Mouse (Mus musculus): ENCODE data around the gene 9430015G10Rik. TPM values are rescaled to one million over a fixed set of nuclear protein-coding genes. Genes with fewer than 3 reads are reported as not detected.

Gene 9430015G10Rik
- polyA plus RNA-seq, 1 experiment from 2014 or later: 40.2 TPM

DNA sequence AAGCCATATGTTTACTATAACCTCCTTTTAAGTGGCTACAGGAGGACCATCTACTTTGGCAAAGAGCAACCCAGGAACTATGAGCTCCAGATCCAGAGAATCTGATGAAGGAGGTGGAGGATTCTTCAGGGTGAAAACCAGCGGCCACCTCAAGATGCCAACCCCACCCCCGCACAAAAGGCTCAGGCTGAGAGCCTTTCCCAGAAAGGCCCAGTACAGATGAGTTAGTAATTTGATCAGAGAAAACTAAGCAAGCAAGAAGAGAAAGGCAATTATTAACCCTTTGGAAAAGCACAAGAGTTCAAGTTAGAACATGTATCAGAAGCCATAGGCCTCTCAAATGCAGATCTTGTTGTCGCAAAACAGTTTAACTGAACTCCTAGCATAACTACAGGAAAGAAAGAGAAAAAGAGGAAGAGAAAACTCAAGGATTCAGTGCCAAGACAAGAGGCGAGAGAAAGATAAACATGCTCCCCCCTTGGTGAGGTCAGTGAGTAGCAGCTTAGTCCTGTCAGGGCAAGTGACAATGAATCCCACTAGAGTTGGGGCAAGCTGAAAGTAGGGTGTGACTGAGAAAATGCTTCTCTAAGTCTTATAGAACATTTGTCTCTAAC, 27.1 kb upstream of the 9430015G10Rik start:
- H3K36me3 ChIP-seq: no peaks in the 10 kb centered on the region
- H3K27ac ChIP-seq (replicated peaks): no peak overlapping the region
- H3K4me3 ChIP-seq: no peak overlapping the region
- no peak for ATAC-seq (replicated peaks)
- peaks cover 6% of the 10 kb centered on the region for H3K4me1 ChIP-seq
- no peaks in the 10 kb centered on the region for H3K9me3 ChIP-seq
- H3K4me2 ChIP-seq (replicated peaks): no peak overlapping the region
- WGBS: 75% methylated on average over 4 of the region's 4 CpGs
- H3K9ac ChIP-seq (replicated peaks): no peak overlapping the region
- peaks cover 5% of the 10 kb centered on the region for H3K27me3 ChIP-seq

DNA sequence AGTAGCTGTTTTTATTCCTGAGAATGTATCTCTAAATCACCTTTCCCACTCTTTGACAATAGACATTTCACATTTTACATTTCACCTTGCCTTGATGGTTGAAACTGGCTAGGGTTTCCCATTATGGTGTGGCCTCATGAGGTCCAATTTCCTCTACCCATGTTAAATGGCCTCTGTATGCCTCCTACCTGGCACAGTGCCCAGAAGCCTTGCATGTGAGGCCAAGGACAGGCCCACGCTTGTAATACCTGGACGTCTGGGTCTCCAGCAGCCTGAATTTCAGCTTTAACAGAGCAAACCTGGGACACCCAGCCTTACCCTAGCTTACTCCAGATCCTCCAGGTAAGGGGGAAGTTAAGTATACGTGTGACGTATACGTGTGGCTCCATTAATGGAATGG, 26.4 kb upstream of the 9430015G10Rik start:
- Histone ChIP-seq H3K4me3 (no peak overlapping the region), H3K27ac (replicated peaks) (no peak overlapping the region), H3K36me3 (no peaks in the 10 kb centered on the region), H3K9me3 (no peaks in the 10 kb centered on the region), H3K9ac (replicated peaks) (no peak overlapping the region), H3K4me1 (no peaks in the 10 kb centered on the region), H3K27me3 (no peaks in the 10 kb centered on the region), H3K4me2 (replicated peaks) (no peak overlapping the region)
- WGBS: 68% methylated on average over 5 of the region's 5 CpGs
- ATAC-seq (replicated peaks): no peak

DNA sequence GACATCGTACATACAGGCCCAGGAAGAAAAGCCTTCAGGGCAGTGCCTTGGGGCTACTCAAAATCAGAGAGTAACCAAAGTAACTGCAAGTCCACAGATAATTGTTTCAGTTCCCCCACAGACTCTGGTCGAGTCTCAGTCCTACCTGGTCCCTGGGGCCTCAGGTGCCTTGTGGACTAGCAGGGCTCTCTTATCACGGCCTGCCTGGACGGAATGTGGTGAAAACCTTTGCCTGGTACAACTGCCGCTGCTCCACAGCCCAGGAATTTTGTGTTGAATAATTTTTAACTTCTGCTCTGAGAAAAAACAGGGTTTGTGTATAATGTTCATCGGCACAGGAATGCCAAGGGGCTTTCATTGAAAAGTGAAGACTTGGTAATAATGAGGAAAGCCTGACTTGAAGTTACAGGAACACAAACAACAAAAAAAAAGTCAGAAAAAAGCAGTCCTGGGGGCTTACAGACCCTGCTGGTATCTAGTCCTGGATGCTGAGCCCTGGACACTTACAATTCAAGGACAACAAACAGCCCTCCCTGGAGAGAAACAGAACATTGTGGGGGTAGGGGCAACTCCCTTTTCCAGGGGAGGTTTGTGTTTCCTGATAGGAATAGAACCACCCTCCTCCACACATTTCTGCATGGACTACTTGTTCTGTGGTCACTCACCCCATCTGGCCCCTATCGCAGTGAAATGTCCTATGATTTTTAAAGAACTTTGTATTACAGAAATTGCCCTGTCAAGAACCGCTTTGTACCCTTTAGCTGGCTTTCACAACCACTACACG, 25.5 kb upstream of the 9430015G10Rik start:
- Histone ChIP-seq H3K27ac (replicated peaks) (no peak overlapping the region), H3K27me3 (no peaks in the 10 kb centered on the region), H3K4me2 (replicated peaks) (no peak overlapping the region), H3K4me1 (no peaks in the 10 kb centered on the region), H3K9ac (replicated peaks) (no peak overlapping the region), H3K4me3 (no peak overlapping the region), H3K36me3 (no peaks in the 10 kb centered on the region), H3K9me3 (no peaks in the 10 kb centered on the region)
- no peak for ATAC-seq (replicated peaks)
- WGBS: 86% methylated on average over 9 of the region's 9 CpGs

DNA sequence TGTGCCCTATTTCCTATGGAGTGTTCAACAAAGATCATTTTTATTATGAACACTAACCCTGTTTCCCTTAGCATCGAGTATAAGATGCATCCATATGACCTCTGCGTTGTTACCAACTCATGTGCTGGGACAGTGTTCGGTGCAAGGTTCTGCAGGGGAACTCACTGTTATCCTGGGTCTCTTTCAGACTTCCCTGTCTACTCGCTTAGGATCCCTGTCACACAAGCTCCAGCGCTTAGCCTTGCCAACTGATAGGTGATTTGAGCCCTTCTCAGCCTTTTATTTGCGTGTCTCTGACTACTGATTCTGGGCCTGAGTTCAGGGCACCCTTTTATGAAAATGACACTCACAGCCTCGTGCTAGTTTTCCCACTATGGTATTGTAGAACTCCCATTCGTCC, 24.5 kb upstream of the 9430015G10Rik start:
- H3K9me3 ChIP-seq: no peaks in the 10 kb centered on the region
- H3K36me3 ChIP-seq: no peaks in the 10 kb centered on the region
- no peak overlapping the region for H3K9ac ChIP-seq (replicated peaks)
- H3K4me1 ChIP-seq: no peaks in the 10 kb centered on the region
- no peak overlapping the region for H3K4me2 ChIP-seq (replicated peaks)
- H3K27ac ChIP-seq (replicated peaks): no peak overlapping the region
- WGBS: 83% methylated on average over 8 of the region's 8 CpGs
- no peak for ATAC-seq (replicated peaks)
- H3K4me3 ChIP-seq: no peak overlapping the region
- H3K27me3 ChIP-seq: no peaks in the 10 kb centered on the region

DNA sequence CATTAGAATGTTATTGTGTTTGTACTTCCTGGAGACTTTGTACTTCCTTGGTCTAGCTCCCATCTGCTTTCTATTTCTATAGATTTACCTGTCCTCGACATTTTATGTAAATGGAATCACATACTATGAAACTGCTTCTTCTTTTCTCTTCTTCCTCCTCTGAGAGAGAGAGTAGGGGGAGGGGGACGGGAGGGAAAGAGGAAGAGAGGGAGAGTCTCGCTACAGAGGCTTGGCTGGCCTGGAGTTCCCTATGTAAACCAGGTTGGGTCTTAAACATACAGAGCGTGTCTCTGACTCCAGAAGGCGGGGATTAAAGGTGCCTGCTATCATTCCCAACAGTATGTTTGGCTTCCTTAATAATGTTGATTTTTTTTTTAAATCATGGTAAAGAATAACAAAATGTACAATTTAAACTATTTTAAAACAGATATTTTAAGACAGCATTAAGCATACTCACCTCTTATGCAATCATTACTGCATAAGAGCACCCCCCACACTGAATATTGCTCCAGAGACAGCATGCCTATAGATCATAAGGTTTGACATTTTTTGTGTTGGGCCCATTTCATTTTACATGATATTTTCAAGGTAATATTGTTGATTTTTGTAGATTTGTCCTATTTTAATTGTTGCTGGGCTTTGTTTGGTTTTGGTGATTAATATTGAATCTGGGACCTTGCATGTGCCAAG, 22.2 kb upstream of the 9430015G10Rik start:
- Histone ChIP-seq H3K4me2 (replicated peaks) (no peak overlapping the region), H3K36me3 (no peaks in the 10 kb centered on the region), H3K27me3 (no peaks in the 10 kb centered on the region), H3K27ac (replicated peaks) (no peak overlapping the region), H3K4me1 (no peaks in the 10 kb centered on the region), H3K9ac (replicated peaks) (no peak overlapping the region), H3K4me3 (no peak overlapping the region), H3K9me3 (no peaks in the 10 kb centered on the region)
- ATAC-seq (replicated peaks): no peak
- 54% methylated on average over 5 of the region's 5 CpGs for WGBS

DNA sequence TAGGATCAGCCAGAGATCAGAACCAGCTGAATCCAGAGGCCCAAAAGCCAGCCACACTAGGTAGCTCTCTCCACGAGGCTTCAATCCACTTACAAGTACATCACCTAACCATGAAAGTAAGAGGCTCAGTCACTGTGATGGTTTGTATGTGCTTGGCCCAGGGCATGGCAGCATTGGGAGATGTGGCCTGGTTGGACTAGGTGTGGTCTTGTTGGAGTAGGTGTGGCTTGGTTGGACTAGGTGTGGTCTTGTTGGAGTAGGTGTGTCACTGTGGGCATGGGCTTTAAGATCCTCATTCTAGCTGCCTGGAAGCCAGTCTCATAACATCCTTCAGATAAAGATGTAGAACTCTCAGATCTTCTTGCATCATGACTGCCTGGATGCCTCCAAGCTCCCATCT, 18.5 kb upstream of the 9430015G10Rik start:
- H3K27me3 ChIP-seq: no peaks in the 10 kb centered on the region
- H3K4me1 ChIP-seq: no peaks in the 10 kb centered on the region
- no peaks in the 10 kb centered on the region for H3K36me3 ChIP-seq
- ATAC-seq (replicated peaks): no peak
- H3K4me2 ChIP-seq (replicated peaks): no peak overlapping the region
- no peak overlapping the region for H3K27ac ChIP-seq (replicated peaks)
- H3K9me3 ChIP-seq: no peaks in the 10 kb centered on the region
- H3K9ac ChIP-seq (replicated peaks): no peak overlapping the region
- H3K4me3 ChIP-seq: no peak overlapping the region
- 70% methylated on average over 1 of the region's 1 CpGs for WGBS

DNA sequence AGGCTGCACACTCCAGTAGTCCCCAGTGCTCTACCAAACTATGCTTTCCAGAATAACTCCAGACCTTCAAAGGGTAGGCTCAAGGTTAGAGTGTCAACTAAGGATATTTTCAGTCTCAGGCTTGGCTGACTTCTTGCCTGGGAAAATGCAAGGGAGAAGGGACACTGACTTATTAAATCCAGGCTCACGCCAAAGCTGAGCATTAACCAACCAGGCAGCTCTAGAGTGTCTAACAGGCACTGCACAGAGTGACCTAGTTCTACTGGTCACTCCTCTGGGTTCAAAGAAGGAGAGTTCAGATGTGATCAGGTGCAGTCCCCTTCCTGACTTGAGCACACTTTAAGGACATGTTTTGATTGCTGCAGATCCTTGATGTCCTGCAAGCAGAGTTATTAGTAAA, 17.0 kb upstream of the 9430015G10Rik start:
- Histone ChIP-seq H3K27ac (replicated peaks) (no peak overlapping the region), H3K9me3 (no peaks in the 10 kb centered on the region), H3K27me3 (no peaks in the 10 kb centered on the region), H3K4me2 (replicated peaks) (no peak overlapping the region), H3K4me3 (no peak overlapping the region), H3K36me3 (no peaks in the 10 kb centered on the region), H3K4me1 (no peaks in the 10 kb centered on the region), H3K9ac (replicated peaks) (no peak overlapping the region)
- no peak for ATAC-seq (replicated peaks)
- WGBS: 96% methylated on average over 1 of the region's 1 CpGs

DNA sequence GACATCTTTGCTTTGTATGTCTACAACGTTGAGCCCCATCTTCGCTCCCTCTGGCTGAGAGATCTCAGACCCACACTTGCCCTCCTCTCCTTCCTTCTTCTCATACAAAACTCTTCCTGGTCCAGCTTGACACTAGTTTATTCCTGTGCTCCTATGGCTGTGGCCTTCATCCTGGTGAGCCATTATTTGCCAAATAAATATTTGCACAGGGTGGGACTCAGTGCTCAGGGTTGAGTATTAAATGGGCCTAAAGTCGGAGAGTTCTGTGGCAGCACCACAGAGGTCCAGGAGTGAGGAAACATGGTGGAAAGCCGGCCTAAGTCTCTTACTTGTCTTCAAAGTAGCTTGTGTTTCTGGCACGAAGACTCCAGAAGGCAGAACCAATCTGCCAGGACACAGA, 16.0 kb upstream of the 9430015G10Rik start:
- WGBS: 91% methylated on average over 5 of the region's 5 CpGs
- no peak overlapping the region for H3K4me3 ChIP-seq
- no peak overlapping the region for H3K9ac ChIP-seq (replicated peaks)
- no peaks in the 10 kb centered on the region for H3K36me3 ChIP-seq
- ATAC-seq (replicated peaks): no peak
- H3K27me3 ChIP-seq: no peaks in the 10 kb centered on the region
- H3K9me3 ChIP-seq: no peaks in the 10 kb centered on the region
- H3K4me1 ChIP-seq: no peaks in the 10 kb centered on the region
- no peak overlapping the region for H3K4me2 ChIP-seq (replicated peaks)
- H3K27ac ChIP-seq (replicated peaks): no peak overlapping the region

DNA sequence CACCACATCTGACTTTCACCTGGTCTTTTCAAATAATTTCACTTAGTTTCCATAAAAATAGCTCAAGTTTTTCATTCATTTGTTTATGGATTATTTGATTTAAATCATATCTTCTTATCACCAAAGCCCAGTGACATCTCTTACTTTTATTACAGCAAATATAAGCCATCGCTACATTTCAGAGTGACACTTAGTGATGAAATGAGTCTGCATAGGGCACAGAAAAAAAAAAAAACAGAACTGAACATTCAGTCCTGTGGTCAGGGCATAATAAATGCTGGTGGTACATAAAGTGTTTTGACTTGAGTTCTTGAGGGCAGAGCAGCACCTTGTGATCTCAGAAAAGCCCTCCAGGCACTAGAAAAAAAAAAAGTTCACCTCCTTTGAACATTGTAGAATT, 13.6 kb upstream of the 9430015G10Rik start:
- no peak overlapping the region for H3K4me3 ChIP-seq
- no peak overlapping the region for H3K4me2 ChIP-seq (replicated peaks)

DNA sequence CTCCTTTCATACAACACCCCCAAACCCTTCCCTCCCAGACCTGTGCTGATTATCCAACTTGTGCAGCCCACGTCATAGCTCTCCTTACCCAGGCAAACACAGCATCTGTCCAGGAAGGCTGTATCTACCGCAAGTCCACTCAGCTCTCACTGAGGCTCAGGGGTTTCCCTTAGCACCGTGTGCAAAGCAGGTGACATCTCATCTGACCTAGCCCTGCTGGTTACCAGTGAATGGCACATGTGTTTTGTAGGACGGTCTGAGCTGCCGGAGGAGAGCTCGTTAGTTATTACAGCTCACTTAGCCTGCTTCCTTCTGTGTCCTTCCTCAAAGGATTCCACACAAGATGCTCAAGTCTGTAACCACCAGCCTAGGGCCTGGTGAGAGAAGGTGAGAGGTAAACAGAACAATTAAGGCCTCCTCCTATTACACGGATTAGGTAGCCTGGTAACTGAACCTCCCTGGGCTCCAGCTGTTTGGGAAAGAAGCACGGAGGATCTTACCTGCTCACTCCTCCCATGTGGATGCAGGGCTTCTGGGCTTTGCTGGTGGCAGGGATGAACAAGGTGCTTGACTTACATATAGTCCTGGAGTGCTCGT, 11.9 kb upstream of the 9430015G10Rik start:
- H3K36me3 ChIP-seq: no peaks in the 10 kb centered on the region
- 44% methylated on average over 9 of the region's 9 CpGs for WGBS

More for the DNA sequence above, 13.6 kb upstream of the 9430015G10Rik start:
- no peak overlapping the region for H3K27ac ChIP-seq (replicated peaks)
- ATAC-seq (replicated peaks): no peak
- no peaks in the 10 kb centered on the region for H3K36me3 ChIP-seq
- 100% methylated on average over 1 of the region's 1 CpGs for WGBS
- no peaks in the 10 kb centered on the region for H3K4me1 ChIP-seq
- no peak overlapping the region for H3K9ac ChIP-seq (replicated peaks)
- no peaks in the 10 kb centered on the region for H3K9me3 ChIP-seq
- no peaks in the 10 kb centered on the region for H3K27me3 ChIP-seq

DNA sequence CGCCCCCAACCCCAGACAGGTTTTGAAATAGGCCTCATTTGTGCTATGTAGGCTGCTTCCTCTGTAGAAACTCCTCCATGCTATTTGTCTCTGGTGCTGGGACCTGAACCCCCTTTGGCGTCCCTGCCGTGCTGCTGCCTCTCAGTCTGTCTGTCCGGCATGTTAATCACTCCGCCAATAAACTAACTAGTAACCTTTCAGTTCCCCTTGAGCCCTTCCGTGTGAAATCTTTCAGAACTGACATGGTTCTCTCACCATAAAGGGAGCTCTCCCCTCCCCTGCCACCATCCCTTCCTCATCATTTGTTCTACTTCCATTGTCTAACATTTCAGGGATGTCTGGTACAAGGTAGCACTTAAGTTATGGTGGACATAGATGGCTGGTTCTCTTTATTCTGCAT, 10.4 kb upstream of the 9430015G10Rik start:
- no peak overlapping the region for H3K27ac ChIP-seq (replicated peaks)
- no peak overlapping the region for H3K4me3 ChIP-seq
- no peaks in the 10 kb centered on the region for H3K27me3 ChIP-seq
- H3K4me1 ChIP-seq: no peaks in the 10 kb centered on the region
- ATAC-seq (replicated peaks): no peak
- no peak overlapping the region for H3K9ac ChIP-seq (replicated peaks)
- H3K36me3 ChIP-seq: no peaks in the 10 kb centered on the region
- no peak overlapping the region for H3K4me2 ChIP-seq (replicated peaks)
- H3K9me3 ChIP-seq: no peaks in the 10 kb centered on the region
- WGBS: 71% methylated on average over 6 of the region's 6 CpGs

More for the DNA sequence above, 11.9 kb upstream of the 9430015G10Rik start:
- Histone ChIP-seq H3K4me1 (no peaks in the 10 kb centered on the region), H3K4me2 (replicated peaks) (no peak overlapping the region), H3K27me3 (no peaks in the 10 kb centered on the region), H3K9ac (replicated peaks) (no peak overlapping the region), H3K27ac (replicated peaks) (no peak overlapping the region), H3K4me3 (no peak overlapping the region), H3K9me3 (no peaks in the 10 kb centered on the region)
- no peak for ATAC-seq (replicated peaks)

DNA sequence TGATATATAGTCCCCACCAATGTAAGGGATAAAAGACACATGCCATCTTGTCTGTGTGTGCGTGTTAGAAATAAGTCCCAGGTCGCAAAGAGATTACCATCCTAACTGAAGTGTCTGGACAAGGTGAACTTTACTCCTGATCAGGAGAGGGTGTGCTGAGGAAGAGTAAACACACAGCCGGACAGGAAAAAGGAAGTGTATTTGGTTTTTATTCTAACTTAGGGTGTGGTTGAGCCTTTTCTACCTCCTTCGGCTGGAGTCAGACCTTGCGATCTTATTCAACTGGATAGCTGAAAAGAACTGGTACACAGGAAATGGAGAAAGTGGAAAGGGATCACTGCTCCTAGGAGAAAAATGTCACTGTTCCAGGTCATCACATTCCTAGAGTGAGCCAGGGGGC, 9.3 kb upstream of the 9430015G10Rik start:
- no peak for ATAC-seq (replicated peaks)
- no peaks in the 10 kb centered on the region for H3K36me3 ChIP-seq
- no peaks in the 10 kb centered on the region for H3K4me1 ChIP-seq
- no peak overlapping the region for H3K4me2 ChIP-seq (replicated peaks)
- H3K27me3 ChIP-seq: no peaks in the 10 kb centered on the region
- 91% methylated on average over 5 of the region's 5 CpGs for WGBS
- H3K9ac ChIP-seq (replicated peaks): no peak overlapping the region
- no peak overlapping the region for H3K27ac ChIP-seq (replicated peaks)
- no peak overlapping the region for H3K4me3 ChIP-seq
- H3K9me3 ChIP-seq: no peaks in the 10 kb centered on the region

All from forebrain, embryonic 15.5 days (tissue).